Mouse (Mus musculus): Measurements from ENCODE around the gene Gm10260. TPM values are rescaled to one million over a fixed set of nuclear protein-coding genes. Genes with fewer than 3 reads are reported as not detected.

The Gm10260 gene
- polyA plus RNA-seq, 1 experiment from 2014 or later, result 2.4 TPM

DNA sequence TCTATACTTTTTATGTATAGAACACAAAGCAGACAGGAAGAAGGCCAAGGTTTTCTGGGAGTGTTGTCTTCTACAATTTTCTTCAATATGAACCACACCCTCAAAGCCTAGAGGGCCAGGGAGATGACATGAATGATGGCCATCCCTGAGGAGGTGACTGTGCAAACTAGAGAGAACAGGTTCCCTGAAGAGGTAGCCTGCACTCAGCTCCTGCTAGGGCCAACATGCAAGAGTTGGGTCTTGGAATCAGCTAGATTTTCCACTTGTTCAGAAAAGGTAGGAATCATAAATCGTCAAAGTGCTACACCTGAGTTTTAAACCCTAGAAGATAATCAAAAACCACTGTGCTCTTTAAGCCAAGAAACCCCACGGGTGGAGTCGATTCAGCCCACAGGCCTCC, 6.2 kb upstream of the Gm10260 start:
- ATAC-seq (ENCODE audit: low FRiP score), result no peak
- Histone ChIP-seq H3K4me2 (no peak overlapping the region), H3K9ac (replicated peaks) (no peak overlapping the region), H3K4me1 (peaks cover 10% of the 10 kb centered on the region), H3K27me3 (replicated peaks) (no peaks in the 10 kb centered on the region), H3K36me3 (no peaks in the 10 kb centered on the region), H3K9me3 (replicated peaks) (peaks cover under 1% of the 10 kb centered on the region; the same call in 1 of the 2 replicates), H3K4me3 (replicated peaks) (no peak overlapping the region), H3K27ac (replicated peaks) (no peak overlapping the region)
- 96% methylated on average over 3 of the region's 3 CpGs for WGBS

- Histone ChIP-seq H3K4me2 (no peak overlapping the region), H3K27ac (replicated peaks) (no peak overlapping the region), H3K4me3 (replicated peaks) (no peak overlapping the region), H3K9ac (replicated peaks) (no peak overlapping the region), H3K27me3 (replicated peaks) (no peaks in the 10 kb centered on the region), H3K4me1 (peaks cover 10% of the 10 kb centered on the region), H3K9me3 (replicated peaks) (no peaks in the 10 kb centered on the region), H3K36me3 (no peaks in the 10 kb centered on the region)
- 90% methylated on average over 2 of the region's 2 CpGs for WGBS
- no peak for ATAC-seq (ENCODE audit: low FRiP score)
Observed at GRCm38 (mm10) chr13:97765913-97766312, 5.5 kb upstream of the Gm10260 start.

GRCm38 (mm10) chr13:97764067-97764466, 3.6 kb upstream of the Gm10260 start:
- 0 out of 2 replicates have a peak, but pooled peaks have one; percentile 41 for ATAC-seq (ENCODE audit: low FRiP score)
- no peaks in the 10 kb centered on the region for H3K36me3 ChIP-seq
- 48% methylated on average over 7 of the region's 7 CpGs for WGBS

GRCm38 (mm10) chr13:97763436-97763835, 3.0 kb upstream of the Gm10260 start:
- H3K4me1 ChIP-seq, result peaks cover 9% of the 10 kb centered on the region
- no peak overlapping the region for H3K4me3 ChIP-seq (replicated peaks)
- H3K27me3 ChIP-seq (replicated peaks), result no peaks in the 10 kb centered on the region
- no peak for ATAC-seq (ENCODE audit: low FRiP score)
- no peaks in the 10 kb centered on the region for H3K36me3 ChIP-seq
- 54% methylated on average over 6 of the region's 6 CpGs for WGBS
- peak overlapping the region; percentile 29 for H3K27ac ChIP-seq (replicated peaks)
- H3K9ac ChIP-seq (replicated peaks), result no peak overlapping the region
- H3K9me3 ChIP-seq (replicated peaks), result no peaks in the 10 kb centered on the region
- no peak overlapping the region for H3K4me2 ChIP-seq

More at GRCm38 (mm10) chr13:97764067-97764466, 3.6 kb upstream of the Gm10260 start:
- Histone ChIP-seq H3K4me3 (replicated peaks) (no peak overlapping the region), H3K4me1 (peaks cover 10% of the 10 kb centered on the region), H3K9ac (replicated peaks) (no peak overlapping the region), H3K4me2 (no peak overlapping the region), H3K27me3 (replicated peaks) (no peaks in the 10 kb centered on the region), H3K27ac (replicated peaks) (no peak overlapping the region; the same call in 1 of the 2 replicates), H3K9me3 (replicated peaks) (no peaks in the 10 kb centered on the region)

GRCm38 (mm10) chr13:97762121-97762520, 1.7 kb upstream of the Gm10260 start:
- no peak overlapping the region for H3K27ac ChIP-seq (replicated peaks)
- H3K27me3 ChIP-seq (replicated peaks), result no peaks in the 10 kb centered on the region
- ATAC-seq (ENCODE audit: low FRiP score), result no peak
- H3K36me3 ChIP-seq, result no peaks in the 10 kb centered on the region
- H3K9ac ChIP-seq (replicated peaks), result no peak overlapping the region
- no peaks in the 10 kb centered on the region for H3K9me3 ChIP-seq (replicated peaks)
- no peak overlapping the region for H3K4me2 ChIP-seq
- 96% methylated on average over 8 of the region's 8 CpGs for WGBS
- H3K4me3 ChIP-seq (replicated peaks), result no peak overlapping the region
- peaks cover 9% of the 10 kb centered on the region for H3K4me1 ChIP-seq

GRCm38 (mm10) chr13:97757033-97757432, 3.4 kb downstream of the Gm10260 start:
- no peaks in the 10 kb centered on the region for H3K9me3 ChIP-seq (replicated peaks)
- no peak overlapping the region for H3K9ac ChIP-seq (replicated peaks)
- ATAC-seq (ENCODE audit: low FRiP score), result peak; percentile 45; the same call in 1 of the 2 replicates
- no peak overlapping the region for H3K4me2 ChIP-seq
- H3K27ac ChIP-seq (replicated peaks), result peak overlapping the region; percentile 48
- H3K4me1 ChIP-seq, result peaks cover 14% of the 10 kb centered on the region
- WGBS, result 40% methylated on average over 4 of the region's 4 CpGs
- no peaks in the 10 kb centered on the region for H3K27me3 ChIP-seq (replicated peaks)
- H3K4me3 ChIP-seq (replicated peaks), result no peak overlapping the region
- no peaks in the 10 kb centered on the region for H3K36me3 ChIP-seq

GRCm38 (mm10) chr13:97756091-97756490, 4.3 kb downstream of the Gm10260 start:
- H3K4me3 ChIP-seq (replicated peaks), result no peak overlapping the region
- WGBS, result 74% methylated on average over 6 of the region's 6 CpGs
- H3K9ac ChIP-seq (replicated peaks), result no peak overlapping the region
- peaks cover 19% of the 10 kb centered on the region for H3K4me1 ChIP-seq
- H3K9me3 ChIP-seq (replicated peaks), result no peaks in the 10 kb centered on the region
- H3K27ac ChIP-seq (replicated peaks), result peak overlapping the region; percentile 52; the same call in 1 of the 2 replicates
- H3K4me2 ChIP-seq, result no peak overlapping the region
- ATAC-seq (ENCODE audit: low FRiP score), result no peak
- H3K36me3 ChIP-seq, result no peaks in the 10 kb centered on the region
- no peaks in the 10 kb centered on the region for H3K27me3 ChIP-seq (replicated peaks)

- Histone ChIP-seq H3K27ac (replicated peaks) (peak overlapping the region; percentile 76), H3K4me1 (peaks cover 27% of the 10 kb centered on the region), H3K9ac (replicated peaks) (no peak overlapping the region), H3K9me3 (replicated peaks) (no peaks in the 10 kb centered on the region), H3K36me3 (no peaks in the 10 kb centered on the region), H3K4me3 (replicated peaks) (no peak overlapping the region), H3K27me3 (replicated peaks) (no peaks in the 10 kb centered on the region), H3K4me2 (no peak overlapping the region)
- no peak for ATAC-seq (ENCODE audit: low FRiP score)
- 29% methylated on average over 4 of the region's 4 CpGs for WGBS
Observed at GRCm38 (mm10) chr13:97750851-97751381, 9.5 kb downstream of the Gm10260 start.

DNA sequence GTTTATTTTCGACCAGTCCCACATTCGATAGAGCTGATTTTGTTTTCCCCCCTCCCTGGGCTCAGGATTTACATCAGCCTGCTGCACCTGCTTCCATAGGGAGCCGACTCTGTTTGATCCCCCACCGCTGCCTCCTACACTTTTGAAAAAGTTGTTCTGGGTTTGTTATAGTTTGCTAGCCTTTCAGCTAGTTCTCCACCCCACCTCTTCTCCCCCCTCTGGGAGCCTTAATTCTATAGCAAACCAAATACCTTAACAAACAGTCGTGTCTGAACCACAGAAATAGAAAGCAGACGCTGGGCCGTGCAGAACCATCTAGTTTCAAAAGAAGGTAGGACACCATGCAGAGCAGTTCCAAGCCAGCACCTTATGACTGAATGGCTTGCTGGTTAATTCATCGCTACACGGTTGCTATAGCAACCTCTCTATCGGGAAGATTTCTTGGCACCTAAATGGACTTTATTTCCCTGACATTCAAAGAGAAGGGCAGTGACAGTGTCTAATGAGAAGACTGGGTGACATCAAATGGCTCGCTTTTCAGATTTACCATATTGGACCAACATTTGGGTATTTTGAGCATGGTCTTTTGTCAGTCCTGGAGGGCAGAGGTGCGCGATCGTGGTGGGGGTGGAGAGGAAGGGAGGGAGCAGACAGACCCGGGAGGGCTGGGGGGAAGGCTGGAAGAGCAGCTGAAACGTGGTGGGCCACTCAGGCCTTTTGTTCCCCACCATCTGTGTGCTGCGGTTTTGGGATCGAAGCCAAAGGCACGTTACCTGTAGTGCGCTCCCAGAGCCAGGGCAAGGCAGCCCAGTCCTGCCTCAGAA, 13.2 kb downstream of the Gm10260 start:
- Histone ChIP-seq H3K4me1 (peaks cover 27% of the 10 kb centered on the region), H3K4me3 (replicated peaks) (0 out of 2 replicates have a peak overlapping the region, but pooled peaks have one; percentile 7), H3K36me3 (no peaks in the 10 kb centered on the region), H3K27me3 (replicated peaks) (no peaks in the 10 kb centered on the region), H3K27ac (replicated peaks) (peak overlapping the region; percentile 74), H3K9me3 (replicated peaks) (no peaks in the 10 kb centered on the region), H3K9ac (replicated peaks) (no peak overlapping the region), H3K4me2 (peak overlapping the region; percentile 37)
- ATAC-seq (ENCODE audit: low FRiP score), result peak; percentile 81
- 12% methylated on average over 20 of the region's 20 CpGs for WGBS

DNA sequence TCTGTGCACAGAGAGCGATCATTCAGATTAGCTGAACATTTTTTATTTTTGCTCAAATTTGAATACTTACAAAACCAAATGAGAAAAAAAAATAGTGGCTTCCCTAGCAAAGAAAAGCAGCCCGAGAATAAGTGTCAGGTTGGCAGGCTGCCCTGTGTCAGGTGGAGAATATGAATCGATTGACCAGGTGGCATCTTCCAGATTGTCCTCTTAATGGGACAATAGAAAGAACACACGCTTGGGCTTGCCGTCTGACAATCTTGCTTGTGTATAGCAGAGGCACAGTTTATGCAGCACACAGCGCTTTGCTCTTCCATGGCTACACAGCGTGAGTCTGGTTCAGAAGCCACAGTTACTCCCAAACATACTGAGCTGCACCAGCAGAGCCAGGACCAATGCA, 15.8 kb downstream of the Gm10260 start:
- H3K36me3 ChIP-seq, result no peaks in the 10 kb centered on the region

GRCm38 (mm10) chr13:97744036-97744435, 16.4 kb downstream of the Gm10260 start:
- ATAC-seq (ENCODE audit: low FRiP score), result no peak
- peaks cover 18% of the 10 kb centered on the region for H3K4me1 ChIP-seq
- H3K27me3 ChIP-seq (replicated peaks), result no peaks in the 10 kb centered on the region
- no peak overlapping the region for H3K4me2 ChIP-seq
- 50% methylated on average over 2 of the region's 2 CpGs for WGBS
- no peak overlapping the region for H3K27ac ChIP-seq (replicated peaks)
- H3K9me3 ChIP-seq (replicated peaks), result no peaks in the 10 kb centered on the region
- no peak overlapping the region for H3K9ac ChIP-seq (replicated peaks)
- H3K4me3 ChIP-seq (replicated peaks), result no peak overlapping the region
- no peaks in the 10 kb centered on the region for H3K36me3 ChIP-seq

More for the DNA sequence above, 15.8 kb downstream of the Gm10260 start:
- H3K9me3 ChIP-seq (replicated peaks), result no peaks in the 10 kb centered on the region
- H3K27me3 ChIP-seq (replicated peaks), result no peaks in the 10 kb centered on the region
- peaks cover 18% of the 10 kb centered on the region for H3K4me1 ChIP-seq
- ATAC-seq (ENCODE audit: low FRiP score), result no peak
- H3K9ac ChIP-seq (replicated peaks), result no peak overlapping the region
- WGBS, result 48% methylated on average over 7 of the region's 7 CpGs
- H3K27ac ChIP-seq (replicated peaks), result no peak overlapping the region
- no peak overlapping the region for H3K4me2 ChIP-seq
- no peak overlapping the region for H3K4me3 ChIP-seq (replicated peaks)
